Mouse (Mus musculus) thymus, postnatal 36 days (tissue): ENCODE results near the gene Arhgap23.

Experiments
- DNase-seq, 2 experiments: peaks; one replicate each; pipeline ENCODE4 v3.0.0; 2022; ENCODE audit warnings: mixed read lengths in 2 of 2

Gene Arhgap23

DNA sequence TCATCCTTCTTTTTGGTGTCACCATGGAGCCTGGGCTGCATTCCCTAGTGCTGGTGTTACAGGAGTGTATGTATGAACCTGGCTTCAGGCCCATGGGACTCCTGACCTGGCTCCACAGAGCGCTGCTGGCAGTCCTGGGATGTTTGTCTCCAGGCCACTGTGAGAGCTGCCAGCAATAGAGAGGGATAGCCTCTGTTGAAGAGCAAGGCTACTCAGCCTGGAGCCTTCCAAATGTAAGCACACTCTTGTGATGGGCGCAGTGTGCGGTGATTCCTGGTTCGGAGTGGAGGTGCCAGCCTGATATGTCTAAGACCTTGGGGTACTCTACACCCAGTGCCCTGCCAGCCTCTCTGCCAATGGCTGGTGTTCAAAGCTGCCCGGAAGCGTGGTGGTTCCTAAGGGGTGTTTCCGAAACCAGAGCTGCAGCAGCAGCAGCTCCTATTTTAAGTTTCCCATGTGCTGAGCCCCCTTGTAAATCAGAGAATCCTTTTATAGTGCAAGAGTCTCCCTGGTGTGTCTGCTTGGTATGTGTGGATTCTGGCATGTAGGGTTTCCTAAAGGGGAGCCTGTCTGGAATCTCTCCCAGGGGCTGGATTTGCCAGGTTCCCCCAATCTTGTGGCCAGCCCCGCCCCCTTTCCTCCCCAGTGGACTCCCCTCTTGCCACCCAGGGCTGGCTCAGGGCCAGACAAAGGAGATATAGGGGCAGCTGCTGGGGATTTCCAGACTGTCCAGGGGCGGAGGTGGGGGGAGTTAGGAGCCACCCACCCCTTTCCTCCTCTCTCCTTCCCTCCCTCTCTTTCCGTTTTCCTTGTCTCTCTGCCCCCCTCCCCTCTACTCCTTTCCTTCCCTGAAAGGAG, 9.0 kb upstream of the Arhgap23 start:
- no peak for DNase-seq

DNA sequence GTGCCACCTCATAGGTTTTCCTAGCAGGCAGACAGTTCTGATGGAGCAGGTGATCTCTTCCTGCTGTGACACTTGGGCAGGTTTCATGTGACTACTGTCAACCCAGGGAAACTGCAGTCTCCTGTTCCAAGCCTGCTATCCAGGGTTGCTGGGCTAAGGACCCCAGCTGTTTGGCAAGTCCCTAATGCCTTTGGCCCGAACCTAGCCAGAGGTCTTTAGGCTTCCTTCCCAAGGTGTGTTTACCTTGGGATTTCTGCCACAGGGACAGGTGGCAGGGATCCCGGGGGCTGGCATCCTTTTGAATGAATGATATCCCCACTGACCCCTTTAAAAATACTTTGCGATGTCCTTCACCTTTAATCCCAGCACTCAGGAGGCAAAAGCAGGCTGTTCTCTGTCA, 7.9 kb upstream of the Arhgap23 start:
- no peak for DNase-seq

DNA sequence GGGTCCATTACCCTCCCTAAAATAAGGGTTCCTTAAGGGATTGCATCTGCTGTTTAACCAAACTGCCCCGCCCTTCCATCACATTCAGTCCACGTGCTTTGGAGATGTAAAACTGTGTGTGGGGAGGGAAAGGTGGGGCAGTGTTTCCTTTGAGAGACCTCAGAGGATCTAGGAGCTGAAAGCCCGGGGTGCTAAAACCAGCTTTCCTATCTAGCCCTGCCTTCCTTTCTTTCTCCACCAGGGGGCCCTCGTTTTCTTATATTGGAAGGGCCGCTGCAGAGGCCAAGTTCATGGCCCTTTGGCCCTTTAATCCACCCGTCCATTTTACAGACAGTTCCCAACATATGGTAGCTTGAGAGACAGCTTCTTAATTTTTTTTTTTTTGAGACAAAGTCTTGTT, 7.2 kb upstream of the Arhgap23 start:
- DNase-seq, result peak; percentile 68 to 70

DNA sequence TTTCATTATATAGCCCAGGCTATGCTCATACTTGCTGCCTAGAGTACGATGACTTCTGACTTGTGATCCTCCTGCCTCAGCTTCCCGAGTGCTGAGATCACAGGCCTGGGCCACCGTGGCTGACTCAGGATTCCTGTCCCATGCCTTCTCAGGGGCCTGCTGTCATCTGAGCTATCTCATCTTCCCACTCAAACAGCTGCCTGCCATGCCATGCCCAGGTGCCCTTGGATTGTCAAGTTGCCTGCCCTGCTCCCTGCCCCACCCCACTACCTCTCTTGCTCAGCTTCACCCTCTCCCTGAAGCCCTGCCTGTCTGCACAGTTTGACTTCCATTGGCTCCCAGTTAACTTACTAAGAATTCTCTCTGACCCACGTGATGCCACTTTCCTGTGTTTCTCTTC, 4.4 kb upstream of the Arhgap23 start:
- no peak for DNase-seq

DNA sequence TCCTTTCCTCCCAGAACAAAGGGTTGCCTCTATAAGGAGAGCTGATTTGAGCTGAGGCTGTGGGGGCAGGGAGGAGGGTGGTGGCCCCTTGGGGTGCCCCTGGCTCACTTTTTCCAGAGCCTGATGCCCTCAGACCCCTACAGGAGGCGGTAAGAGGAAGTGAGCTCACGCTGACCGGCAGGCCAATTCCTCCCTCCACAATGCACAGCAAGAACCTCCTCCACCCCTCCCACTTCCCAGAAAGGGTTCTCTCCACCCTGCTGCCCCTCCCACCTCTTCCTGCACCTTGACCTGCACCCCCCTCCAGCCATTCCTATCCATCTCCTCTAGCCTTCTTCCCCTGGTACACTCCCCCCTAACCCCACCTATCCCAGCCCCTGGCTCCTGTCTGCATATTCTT, 3.2 kb upstream of the Arhgap23 start:
- no peak for DNase-seq

DNA sequence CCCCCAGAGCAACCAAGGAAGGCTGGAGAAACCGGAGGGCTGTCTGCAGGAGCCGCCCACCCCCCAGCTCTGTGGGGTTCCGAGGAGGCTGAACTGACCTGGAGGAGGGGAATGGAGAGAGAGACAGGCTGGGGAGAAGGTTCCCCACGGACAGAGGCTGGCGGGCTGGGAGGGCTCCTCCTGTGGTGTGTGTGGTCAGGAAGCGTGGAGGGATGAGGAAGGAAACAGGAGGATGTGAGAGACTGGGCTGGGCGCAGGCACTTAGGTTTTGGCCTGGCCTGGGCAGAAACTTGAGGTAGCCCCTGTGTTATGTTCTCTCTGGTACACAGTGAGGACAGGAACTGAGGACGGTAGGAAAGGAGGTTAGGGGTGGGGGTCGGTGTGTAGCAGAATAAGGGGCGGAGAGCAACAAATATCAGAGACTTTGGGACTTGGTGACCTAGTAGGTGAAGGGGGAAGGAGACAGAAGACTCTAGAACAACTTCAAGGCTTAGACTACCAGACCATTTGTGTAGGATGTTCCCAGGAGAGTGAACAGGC, 2.5 kb upstream of the Arhgap23 start:
- no peak for DNase-seq

DNA sequence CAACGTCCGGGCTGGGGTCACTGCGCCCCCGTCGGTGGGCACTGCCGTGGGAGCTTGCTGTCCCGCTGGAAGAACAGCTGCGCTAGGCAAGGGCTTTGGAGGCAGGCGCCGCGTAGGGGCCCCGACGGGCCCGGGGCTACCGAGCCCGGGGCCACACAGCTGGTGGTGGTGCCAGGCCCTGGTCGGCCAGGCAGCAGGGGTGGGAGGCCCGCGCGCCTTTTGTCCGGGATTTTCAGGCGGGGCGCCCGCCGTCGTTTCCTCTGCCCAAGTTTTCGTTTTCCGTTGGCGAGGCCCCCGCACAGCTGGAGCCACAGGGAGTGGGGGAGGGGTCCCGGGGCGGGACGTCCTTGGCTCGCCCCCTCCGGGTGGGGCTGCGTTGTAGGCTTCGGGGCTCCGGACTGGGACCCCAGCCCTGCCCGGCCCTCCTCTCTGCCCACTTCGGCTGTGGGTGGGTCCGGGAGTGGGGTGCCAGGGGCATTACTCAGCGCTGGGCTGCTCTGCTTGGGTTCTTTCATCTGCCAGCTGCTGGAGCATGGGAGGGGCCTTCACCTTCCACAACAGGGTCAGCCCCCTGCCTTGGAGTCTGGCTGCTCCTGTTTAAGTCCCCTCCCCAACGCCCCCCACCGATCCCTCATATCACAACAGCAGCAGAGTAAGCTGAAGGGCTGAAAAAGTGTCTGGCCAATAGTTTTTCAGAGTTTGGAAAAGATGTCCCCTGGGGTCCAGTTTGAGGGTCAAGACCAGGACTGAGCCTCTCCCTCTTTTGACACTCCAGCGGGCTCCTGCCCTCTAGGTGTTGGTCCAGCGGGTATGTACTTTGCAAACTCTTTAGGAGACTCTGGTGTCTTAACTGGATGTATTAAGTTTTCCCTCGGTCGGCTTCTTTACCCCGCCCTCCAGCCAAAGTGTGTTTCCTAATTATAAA, 641 bp downstream of the Arhgap23 start:
- peak; percentile 65 to 76 for DNase-seq

DNA sequence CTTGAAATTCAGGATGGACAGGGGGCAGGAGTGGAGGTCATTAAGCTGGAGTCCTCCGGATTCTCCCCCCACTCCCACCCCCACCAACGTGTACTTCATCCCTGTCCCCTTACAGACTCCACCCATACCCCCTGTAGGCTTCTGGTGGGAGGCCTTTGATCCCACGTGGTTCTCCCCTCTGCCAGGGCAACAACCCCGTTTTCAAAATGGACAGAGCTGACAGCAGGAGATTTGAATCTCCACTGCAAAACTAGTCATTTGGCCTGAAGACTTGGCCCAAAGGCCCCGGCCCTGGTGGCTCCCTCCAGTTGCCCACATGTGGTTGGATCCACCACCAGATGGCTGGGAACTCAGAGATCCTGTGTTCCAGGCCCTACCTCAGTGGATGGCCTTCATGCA, 1.3 kb downstream of the Arhgap23 start:
- DNase-seq, result no peak

DNA sequence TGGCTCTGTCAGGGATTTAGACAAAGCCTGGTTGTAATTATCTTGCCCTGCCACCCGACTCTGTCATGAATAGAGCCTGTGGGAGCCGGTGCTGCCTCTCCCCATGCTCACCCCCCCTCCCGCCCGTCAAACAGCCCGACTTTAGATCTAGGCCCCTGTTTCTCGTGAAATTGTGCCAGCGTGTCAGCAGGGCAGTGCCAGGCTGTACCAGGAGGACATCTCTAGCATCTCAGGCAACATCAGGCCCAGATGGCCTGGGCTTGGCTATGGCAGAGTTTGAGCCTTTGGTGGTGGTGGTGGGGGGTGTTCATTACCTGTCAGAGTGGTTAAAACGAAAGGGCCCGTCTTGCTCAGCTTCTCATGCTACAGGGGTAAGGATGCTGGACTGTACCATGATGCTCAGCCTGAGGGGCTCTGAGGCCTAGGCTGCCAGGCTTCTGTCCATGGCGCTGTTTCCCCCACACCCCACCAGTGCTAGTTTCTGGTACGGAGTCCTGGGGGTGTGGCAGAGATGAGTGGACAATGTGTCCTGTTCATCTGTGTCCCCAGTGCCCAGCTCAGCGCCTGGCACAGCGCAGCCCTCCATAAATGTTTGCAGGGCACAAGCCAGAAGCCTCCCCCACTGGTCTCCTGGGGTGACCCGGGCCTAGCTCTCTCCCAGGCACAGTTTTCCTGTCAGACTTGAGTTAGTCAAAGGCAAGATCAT, 3.7 kb downstream of the Arhgap23 start:
- DNase-seq, result no peak

DNA sequence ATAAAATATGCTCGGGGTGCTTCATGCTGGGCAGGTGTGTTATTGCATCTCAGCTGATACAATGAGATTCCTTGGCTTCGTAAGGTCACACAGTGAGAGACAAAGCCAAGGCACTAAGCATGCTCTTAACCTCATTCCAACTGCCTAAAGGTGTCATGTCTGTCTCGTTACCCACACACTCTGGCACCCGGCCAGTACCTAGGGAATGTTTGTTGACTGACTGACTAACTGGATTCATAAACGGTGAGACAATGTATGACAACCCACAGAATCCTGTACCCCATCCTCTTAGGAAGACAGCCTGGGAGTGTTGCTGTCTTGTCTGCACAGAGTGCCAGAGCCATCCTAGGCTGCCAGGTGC, 4.2 kb downstream of the Arhgap23 start:
- no peak for DNase-seq

DNA sequence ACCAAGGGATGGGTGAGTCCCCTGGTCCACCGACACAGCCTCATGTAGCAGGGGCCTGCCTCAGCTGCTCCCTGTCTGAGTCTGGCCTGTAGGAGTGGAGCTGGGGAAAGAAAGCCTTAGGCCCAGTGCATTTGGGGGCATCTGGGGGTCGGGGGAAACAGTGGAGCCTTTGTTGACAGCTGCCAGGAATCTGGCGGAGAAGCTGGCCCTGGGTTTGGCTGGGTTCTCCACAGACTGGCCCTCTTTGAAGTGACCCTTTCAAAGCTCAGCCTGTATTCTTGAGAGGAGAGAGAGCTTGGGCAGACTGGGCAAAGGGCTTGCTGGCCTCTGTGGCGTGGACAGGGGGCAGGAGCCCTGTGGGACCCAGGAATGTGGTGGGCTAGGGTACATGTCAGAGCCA, 7.2 kb downstream of the Arhgap23 start:
- no peak for DNase-seq

DNA sequence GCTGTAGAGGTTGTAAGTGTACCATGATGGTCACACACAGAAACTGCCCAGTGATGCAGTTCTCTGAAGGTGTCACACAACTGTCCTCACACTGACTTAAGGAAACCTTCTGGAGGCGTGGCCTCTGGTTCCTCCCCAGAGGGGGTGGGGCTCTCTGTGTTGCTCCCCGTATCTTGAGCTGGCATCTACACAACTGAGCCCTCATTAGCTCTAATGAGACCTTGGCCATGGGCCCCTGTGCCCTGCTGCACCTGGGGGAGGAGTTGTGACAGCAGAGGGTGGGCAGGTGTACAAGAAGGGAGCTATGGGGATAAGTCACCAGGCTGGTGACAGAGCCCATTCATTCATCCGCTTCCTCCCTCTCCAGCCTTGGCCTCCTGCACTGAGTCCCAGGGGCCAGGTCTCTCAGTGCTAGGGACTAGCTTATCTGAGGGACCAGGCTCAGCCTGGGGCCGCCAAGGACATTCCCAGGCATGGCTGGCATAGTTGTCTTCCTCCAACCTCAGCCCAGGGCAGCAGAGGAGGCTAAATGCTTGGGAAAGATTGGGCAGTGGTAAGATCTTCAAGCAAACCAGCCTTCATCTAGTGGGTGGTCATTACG, 8.9 kb downstream of the Arhgap23 start:
- no peak for DNase-seq

DNA sequence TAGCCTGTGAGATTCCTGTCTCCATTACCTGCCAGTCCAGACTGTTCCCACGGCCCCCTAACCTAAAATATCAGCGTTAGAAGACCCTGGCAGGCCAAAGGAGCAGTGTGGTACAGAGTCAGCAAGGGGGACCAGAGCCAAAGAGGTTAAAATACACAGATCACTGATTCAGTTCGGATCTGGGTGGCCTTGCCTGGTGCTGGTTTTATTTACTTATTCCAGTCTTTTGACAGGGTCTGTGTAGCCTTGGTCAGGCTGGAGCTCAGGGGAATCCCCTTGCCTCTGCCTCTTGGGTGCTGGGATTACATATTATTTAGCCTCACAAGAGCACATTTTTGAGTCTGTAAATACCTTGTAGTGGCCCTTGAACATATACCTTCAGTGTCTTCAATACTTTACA, 9.5 kb downstream of the Arhgap23 start:
- no peak for DNase-seq

DNA sequence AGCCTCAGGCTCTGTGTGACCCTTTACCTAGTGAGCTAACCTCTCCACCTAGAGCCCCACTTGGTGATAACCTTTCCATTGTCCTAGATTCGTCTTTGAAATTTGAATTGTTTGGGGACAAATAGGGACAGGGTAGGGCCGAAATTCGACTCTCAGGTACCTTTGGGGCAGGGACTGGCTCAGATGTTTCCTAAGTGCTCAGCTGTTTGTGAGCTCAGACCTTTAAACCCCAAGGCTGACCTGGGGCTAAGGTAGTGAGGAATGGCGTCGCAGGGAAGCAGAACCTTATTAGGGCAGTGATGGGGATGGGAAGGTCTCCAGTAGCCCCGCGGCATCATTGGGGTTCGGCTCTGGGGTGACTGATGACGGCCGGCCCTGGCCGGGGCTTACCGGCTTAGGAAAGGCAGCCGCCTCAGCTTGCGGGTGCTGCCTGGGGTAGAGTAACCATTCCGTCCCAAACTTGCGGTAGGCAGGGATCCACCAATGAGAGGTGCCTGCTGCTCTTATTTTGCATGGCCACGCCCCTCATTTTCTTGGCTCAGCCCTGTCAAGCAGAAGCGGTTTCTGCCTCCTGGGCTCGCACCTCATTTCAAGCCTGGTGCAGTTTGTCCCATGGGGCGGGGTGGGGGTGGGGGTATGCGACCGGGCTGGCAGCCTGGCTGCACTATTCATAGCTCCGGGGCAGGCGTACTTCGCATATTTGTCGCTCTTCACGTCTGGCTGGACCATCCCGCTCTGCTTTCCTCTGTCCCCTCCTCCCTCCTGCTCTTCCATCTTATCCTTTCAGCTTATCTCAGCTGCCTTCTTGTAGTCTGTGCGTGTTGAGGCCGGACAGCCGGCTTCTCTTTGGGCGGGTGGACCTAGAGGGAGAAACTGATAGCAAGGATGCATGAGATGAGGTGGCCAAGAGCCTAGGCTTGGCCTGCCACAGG, 12.7 kb downstream of the Arhgap23 start:
- DNase-seq, result peak; percentile 67 to 79

DNA sequence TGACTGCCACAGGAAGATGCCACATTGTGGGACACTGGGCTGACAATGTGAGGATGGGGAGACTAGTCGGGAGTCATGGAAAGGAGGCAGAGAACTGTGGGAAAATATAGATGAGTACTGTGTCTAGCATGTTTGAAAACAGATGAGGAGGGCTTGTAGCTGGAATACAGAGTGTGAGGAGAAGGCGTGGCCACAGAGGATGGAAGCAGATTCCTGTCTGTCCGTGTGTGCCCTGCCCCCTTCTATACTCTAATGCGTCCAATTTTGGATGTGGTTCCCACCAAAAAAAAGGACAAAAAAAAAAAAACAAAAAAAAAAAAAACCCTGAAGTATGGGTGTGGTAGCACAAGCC, 13.4 kb downstream of the Arhgap23 start:
- DNase-seq, result no peak

DNA sequence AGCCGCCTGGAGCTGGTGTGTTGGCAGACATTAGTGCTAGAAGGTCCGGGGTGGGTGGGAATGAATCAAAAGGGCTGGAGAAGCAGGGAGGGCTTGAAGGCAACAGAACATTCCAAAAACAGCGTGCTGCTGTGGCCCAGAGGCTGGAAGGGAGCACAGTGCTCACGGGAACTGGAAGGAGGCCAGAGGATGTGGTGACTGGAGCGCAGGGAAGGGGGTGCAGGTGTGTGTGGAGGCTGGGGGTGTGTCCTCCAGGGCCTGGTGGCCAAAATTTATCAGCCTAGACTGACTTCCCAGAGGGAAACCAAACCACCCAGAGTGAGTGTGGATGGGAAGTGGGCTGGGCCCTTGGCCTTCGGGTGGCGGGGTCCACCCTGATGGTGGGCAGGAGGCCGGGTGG, 14.3 kb downstream of the Arhgap23 start:
- DNase-seq, result no peak

DNA sequence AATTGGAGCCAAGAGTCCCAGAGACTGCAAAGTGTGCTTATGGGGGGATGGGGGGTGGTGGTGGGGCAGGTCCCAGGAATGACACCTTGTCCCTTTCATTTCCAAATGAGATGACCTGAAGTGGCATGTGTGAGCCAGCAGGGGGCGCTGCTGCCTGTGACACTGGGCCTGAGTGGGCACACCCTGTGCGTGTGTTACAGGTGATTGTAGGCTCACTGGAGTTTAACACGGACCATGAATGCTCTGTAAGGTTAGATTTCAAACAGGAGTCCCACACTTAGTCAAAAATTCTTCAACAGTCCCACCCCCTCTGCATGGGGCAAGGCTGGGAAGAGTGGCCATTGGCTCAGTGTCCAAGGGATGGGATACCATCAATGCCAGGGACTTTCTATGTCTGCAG, 16.7 kb downstream of the Arhgap23 start:
- DNase-seq, result peak; percentile 55 to 62

DNA sequence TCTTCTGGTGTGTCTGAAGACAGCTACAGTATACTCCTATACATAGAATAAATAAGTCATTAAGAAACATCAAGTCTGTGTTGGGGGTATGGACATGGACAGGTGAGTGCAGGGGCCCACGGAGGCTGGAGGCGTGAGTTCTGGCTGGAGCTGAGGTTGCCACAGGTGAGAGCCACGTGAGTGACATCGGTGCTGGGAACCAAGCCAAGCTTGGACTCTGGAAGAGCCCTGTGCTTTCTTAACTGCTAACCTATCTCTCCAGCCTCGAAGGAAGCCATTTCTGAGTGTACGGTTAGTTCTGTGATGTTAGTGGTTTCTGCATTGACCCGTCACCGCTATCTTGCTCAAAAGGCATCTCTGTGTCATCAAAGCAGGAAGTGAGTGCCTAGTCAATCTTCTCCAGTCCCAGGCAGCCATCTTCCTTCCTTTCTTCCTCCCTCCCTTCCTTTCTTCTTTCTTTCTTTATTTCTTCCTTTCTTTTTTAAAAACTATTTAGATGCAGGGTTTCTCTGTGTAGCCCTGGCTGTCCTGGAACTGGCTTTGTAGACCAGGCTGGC, 17.7 kb downstream of the Arhgap23 start:
- no peak for DNase-seq

DNA sequence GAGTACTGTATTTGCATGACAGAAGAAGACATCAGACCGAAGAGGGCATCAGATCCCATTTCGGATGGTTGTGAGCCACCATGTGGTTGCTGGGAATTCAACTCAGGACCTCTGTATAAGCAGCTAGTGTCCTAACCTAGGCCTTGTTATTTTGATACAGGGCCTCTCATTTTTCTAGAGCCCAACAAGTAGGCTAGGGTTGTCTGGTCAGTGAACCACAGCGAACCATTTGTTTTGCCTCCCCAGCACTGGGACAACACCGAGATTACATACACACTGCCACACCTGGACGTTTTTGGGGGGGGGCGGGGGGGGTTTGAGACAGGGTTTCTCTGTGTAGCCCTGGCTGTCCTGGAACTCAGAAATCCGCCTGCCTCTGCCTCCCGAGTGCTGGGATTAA, 18.8 kb downstream of the Arhgap23 start:
- DNase-seq, result no peak

DNA sequence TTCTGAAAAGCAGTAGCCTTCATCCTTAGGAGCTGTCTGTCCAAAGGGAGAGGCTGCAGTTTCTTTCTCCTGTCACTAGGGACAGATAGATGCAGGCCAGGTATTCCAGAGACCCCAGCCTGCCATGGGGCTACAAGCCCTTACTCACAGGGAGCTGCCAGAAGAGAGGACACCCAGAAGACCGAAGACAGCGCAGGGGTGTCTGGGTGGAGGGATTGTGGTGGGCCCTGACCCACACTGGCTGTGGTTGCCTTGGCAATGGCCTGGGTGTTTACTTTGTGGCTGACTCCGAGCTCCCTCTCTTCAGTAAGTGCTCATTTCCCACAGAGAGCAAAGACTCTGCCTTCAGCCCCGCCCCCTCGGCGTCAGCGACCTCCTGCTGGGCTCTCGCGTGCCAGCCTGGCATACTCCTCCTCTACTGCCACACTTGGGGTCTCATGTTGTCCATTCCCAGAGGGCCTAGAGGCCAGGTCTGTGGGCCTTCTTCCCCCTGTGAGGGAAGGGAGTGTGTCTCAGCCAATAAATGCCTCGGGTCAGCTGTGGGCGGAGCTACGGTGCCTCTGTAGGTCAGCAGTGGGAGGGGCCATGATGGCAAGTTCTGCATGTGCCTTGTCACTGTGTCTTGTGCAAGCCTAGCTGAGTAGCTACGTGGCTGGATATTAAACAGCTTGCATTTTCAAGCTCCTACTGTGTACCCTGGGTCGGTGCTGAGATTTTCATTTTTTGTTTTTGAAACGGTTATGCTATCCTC, 19.5 kb downstream of the Arhgap23 start:
- peak; percentile 82 to 83 for DNase-seq
